Mouse (Mus musculus): ENCODE data around the gene Mob1a. TPM values are rescaled to one million over a fixed set of nuclear protein-coding genes. Genes with fewer than 3 reads are reported as not detected.
"Not testable (repeated sequence)": the region's sequence is repeated elsewhere in the genome, so short reads cannot be mapped to it uniquely, and the experiment has no call there.

Gene Mob1a
- total RNA-seq, 2 experiments from 2014 or later, result 36.6 to 42.8 TPM

DNA sequence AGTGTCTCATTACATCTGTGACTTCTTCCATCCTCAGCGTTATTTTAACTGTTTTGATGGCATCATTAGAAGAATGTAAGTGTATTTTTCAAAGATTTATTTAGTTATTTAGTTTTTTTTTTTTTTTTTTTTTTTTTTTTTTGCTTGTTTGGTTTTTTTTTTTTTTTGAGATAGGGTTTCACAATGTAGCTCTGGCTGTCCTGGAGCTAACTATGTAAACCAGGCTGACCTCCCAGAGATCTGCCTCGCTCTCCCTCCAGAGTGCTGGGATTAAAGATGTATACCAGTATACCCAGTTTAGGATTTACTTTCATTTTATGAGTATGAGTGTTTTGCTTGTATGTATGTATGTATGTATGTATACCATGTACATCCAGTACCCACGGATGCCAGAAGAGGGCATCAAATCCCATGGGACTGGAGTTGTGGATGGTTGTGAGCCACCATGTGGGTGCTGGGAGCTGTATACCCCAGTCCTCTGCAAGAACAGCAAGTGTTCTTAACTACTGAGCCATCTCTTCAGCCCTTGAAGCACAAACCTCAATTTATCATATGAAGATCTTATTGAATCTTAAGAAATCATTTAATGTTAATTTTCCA is 1.9 kb downstream of the Mob1a start:
- DNase-seq (ENCODE audit: low spot score in 2 of 2), result no peak

DNA sequence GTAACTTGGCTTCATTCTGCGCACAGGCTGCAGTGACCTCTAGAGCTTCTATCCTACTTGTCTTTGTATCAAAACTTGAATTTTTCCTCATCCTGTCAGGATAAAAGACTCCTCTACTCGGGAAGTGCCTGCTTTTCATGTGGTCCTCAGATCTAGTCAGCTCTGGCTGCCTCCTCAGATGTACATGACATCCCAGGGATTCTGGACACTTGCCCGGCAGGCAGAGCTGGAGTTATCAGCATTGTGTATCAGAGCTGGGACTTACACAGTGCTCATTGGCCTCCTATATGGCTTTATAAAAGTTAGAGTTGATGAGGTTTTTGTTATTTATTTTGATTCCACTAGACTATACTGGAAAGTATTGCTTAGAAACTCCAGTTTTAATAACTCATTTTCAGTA is 15.6 kb downstream of the Mob1a start:
- DNase-seq (ENCODE audit: low spot score in 2 of 2), result no peak

DNA sequence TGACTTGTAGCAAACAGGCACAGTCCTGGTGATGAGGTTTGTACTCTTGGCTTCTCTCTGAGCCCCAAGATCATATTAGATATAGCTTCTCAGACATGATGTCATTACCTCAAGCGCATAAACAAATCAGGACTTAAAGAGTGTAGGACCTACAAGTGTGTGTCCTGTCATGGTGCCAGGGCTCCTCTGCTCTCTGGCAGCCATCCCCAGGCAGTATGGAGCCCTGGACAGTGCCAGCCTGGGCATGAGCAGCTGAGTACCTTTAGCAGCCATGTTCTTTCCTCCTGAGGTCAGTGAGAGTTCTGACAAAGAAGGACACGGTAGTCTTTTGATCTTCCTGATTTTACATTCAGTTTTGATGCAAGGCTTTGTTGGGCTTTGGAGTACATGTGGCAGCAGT is 17.1 kb downstream of the Mob1a start:
- no peak for DNase-seq (ENCODE audit: low spot score in 2 of 2)

DNA sequence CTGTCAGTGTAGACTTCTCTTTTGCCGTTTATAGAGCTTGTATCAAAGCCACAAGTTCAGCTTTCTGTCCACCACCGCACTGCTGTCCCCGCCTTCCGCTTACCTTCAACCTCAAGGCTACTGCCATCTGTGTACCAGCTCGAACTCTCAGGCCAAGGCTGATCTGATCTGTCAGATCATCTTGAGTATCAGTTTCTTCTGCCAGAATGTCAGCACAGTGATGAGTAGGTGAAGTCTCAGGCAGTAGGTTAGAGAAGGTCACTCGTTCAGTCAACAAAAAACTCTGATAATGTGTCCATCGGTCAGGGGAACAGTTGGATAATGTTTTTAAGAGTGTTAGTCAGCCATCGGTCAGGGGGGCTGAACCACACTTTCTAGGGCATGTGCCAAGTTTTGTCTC is 19.5 kb downstream of the Mob1a start:
- DNase-seq (ENCODE audit: low spot score in 2 of 2), result not testable (repeated sequence)

DNA sequence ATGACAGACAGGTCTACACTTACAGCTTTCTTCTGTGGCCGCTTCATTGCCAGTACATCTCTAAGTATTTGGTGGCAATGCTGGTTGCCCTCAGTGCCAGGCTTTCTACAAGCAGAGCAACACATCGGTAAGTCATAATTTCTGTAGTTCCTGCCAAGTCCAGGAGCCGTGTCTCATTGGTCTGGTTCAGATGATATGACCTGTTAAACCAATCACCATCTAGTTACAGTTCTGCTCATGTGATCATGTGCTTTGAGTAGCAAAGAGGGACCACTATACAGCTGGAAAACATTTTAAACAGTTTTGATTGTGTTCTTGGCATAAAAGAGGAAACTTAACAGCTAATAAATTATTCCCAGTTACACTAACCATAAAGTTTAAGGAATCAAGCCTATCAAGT is 22.1 kb downstream of the Mob1a start:
- no peak for DNase-seq (ENCODE audit: low spot score in 2 of 2)

DNA sequence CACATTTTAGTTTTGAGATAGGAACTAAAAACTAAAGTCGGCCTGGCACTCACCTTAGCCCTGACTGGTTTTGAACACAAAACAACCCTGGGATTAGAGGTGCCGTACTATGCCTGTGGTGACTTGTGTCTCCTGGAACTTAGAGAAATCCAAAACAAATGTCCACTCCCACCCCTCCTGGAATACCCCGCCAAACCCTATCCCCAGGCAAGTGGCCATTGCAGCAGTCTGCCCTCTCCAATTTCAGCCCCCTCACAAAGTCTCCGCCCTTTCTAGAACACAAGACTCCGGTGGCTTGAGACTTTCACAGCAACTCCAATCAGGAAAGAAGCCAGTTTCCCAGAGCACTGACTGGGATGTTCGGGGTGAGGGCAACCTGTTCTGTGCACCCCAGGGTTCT is 23.1 kb downstream of the Mob1a start, which contains the start of gene Bola3:
Gene Bola3, plus strand, starts transcription at position 275 of the 400 bp plus-strand sequence.
- DNase-seq (ENCODE audit: low spot score in 2 of 2), result no peak

DNA sequence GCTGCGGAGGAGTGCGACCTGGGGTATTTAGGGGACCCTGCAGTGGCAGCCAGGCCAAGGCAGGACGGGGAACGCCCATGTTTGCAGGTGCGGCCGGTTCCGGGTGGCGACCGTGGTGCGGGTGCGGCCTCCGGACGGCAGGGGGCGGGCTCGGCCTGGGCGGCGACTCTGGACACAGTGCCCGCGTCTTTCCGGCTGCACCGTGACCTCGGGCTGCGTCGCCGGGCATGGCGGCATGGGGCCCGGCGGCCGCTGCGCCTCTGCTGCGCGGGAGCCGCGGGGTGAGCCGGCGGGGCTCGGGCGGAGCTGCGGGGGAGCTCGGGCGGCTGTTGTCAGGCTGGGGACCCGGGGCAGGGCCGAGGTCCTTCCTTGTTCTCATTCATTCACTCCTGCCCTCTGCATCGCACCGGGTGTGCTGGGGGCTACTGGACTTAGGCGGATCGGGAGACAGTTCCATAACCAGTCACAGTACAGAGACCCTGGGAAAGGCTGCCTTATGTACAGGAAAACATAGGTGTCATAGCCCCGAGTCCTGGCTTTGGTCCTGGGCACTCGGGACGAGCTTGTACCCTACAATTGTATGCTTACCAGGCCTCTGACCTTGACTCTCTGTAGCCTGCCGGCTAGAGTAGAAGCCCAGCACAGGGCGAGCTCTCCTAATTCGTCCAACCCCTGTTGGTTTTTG is 23.6 kb downstream of the Mob1a start:
- DNase-seq (ENCODE audit: low spot score in 2 of 2), result peak; percentile 89

DNA sequence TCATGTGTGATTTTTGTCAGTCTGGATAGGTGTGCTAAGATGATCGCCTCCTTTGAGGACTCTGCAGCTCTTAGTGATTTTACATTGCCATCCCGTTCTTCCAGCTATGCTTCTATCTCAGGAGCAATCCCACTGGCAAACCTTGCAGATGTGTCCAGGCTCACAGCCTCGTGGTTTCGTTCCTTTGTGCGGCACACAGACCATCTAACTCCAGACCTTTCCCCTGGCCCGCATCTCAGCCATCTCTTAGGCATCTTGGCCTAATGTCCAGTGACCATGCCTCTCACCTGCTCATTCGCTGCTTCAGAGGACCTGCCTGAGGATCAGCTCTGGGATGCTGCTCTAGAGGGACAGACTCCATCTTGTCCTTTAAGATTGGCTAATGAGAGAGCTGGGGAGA is 24.4 kb downstream of the Mob1a start:
- no peak for DNase-seq (ENCODE audit: low spot score in 2 of 2)

DNA sequence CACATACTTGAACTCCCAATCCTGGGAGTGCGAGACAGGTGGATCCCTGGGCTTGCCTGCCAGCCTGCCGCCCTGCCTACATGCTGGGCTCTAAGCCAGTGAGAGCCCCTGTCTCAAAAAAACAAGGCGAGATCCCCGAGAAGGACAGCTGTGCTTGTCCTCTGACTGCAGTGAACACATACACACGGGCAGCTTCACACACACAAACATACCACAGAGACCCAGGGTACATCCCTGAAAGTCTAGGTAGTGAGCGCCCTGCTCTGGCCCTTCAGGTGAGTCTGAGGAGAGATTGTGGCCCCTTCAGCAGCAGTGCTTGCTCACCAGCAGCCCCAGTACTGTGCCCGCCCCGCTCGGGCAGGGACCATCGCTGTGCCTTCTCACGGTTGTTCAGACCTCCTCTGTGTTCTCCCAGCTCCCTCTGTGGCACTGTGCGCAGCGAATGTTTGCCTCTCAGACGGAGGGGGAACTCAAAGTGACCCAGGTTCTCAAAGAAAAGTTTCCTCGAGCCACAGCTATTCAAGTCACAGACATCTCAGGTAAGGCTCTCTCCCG is 25.1 kb downstream of the Mob1a start:
- no peak for DNase-seq (ENCODE audit: low spot score in 2 of 2)

DNA sequence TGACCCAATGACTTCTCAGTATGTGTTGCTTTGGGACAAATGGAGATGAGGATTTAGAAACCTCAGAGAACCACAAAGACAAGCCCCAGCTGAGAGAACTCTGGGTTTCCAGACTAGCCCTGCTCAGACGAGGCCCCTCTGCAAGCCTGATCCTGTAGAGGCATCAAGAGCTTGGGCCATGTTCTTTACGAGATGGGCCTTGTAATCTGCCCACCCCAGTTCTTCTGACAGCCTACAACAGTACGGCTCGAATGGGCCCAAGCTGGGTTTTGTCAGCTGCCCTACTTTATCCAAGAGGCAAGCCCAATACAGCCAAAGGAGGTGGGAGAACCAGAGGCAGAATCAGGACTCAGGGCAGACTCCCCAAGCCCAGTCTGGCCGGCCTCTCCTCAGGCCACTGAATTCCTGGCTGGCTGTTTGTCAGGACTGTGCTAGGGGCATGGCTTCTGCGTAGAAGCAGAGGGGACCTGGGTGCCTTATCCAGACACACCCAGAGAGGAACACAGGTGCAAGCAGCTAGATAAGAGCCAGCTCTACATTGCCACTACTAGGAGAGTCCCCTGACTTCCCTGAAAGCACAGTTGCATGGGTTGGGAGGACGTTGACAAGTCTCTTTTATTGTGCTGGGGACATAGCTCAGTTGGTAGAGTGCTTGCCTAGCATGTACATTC is 25.8 kb downstream of the Mob1a start:
- DNase-seq (ENCODE audit: low spot score in 2 of 2), result no peak

DNA sequence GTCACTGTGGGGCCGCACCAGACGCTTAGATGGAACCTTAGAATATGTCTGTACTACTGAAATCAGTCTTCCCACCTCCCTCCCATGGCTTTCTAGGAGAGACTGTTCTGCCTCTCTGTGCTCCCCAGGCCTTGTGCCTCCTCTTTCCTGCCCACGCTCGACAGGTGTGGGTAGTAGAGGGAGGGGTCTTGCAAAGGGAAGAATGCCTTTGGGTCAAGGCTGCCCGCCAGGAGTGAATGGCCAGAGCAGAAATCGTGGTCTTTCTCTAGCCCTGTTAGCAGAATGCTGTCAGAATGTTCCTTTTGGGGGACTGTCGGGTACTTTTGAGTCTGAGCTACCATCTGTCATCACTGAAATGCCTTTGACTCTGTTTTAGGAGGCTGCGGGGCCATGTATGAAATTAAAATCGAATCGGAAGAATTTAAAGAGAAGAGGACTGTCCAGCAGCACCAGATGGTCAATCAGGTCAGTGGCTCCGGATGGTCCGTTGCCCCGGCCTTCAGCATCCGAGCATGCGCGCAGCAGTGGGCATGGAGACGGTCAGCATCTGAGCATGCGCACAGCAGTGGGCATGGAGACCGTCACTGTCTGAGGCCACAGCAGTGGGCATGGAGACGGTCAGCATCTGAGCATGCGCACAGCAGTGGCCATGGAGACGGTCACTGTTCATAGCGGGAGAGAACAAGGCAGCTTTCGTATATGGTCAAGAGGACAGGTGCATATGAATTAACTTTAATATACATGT is 27.0 kb downstream of the Mob1a start:
- DNase-seq (ENCODE audit: low spot score in 2 of 2), result no peak

DNA sequence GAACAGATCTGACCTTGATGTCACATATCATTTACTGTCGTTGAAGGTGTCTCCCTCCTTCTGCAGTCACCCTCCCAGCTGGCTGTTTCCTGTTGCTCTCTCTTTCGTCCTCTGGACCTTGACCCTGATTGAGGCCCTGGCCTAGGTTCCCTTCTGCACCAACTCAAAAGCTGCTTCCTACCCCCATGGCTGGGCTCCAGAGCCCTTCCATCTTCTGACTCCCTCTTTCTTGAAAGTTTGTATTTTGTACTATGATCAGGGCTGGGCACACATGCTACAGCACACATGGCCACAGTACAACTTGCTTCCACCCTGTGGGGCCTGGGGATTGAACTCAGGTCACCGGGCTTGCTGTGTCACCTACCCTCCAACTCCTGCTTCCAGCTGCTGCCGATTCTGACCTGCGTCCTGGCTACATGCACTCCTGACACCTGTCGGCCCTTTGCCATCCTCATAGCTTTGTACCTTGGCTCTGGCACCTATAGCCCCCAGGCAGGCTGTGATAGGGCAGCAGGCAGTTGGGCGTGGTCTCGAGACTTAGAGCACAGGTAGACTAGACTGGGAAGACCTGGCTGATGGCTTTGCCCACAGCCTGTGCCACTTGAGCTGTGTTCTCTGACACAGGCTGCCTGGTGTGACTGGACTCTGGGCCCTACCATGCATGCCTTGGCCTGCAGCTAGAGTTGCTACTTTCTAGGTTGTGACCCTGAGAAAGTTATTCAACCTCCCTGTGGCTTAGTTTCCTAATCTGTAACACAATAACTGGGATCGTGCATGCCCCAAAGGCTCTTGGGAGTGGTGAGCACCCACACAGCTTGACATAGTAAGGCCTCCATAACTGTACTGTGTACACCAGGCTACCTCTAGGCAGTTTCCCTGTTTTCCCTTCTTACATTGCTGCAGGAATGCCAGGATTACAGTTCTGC is 29.3 kb downstream of the Mob1a start:
- DNase-seq (ENCODE audit: low spot score in 2 of 2), result no peak

DNA sequence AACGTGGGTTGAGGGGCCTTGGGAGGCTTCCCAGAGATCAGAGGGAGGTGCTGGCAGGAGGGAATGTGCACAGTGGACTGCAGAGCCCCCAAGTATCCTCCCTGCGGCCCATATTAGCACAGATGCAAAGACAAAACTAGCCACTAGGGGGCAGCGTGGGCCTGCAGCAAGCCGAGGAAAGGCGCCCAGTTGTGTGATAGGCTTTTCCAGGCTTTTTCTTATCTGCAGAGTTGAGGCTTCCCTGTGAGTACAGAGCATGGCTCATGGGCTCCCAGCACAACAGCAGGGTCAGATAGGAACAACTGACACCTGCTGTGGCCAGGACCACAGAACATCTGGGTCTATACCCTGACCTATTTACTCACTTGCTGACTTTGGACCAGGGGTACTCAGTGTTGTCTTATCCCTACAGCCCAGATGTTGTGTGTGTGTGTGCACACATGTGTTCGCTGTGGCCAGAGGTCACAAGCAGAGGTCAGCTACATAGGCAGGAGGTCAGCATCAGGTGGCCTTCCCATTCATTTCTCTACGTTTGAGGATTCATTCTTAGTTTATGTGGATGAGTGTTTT is 30.8 kb downstream of the Mob1a start:
- DNase-seq (ENCODE audit: low spot score in 2 of 2), result peak; percentile 77 to 82

DNA sequence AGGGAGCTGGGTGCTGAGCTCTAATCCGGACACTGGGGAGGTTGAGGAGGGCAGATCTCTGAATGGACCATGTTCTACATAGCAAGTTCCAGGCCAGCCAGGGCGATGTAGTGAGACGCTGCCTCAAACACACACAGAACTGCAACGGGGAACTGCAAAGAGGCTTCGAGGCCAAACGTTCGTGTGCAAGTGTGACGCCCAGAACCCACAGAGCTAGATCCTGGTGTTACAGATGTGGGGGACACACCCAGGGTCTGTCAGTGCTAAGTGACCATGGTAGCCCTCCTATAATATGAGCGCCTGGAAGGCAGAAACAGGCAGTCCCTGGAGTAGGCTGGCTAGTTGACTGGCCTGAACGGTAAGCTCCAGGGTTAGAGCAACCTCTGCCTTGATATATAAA is 31.6 kb downstream of the Mob1a start:
- DNase-seq (ENCODE audit: low spot score in 2 of 2), result no peak

DNA sequence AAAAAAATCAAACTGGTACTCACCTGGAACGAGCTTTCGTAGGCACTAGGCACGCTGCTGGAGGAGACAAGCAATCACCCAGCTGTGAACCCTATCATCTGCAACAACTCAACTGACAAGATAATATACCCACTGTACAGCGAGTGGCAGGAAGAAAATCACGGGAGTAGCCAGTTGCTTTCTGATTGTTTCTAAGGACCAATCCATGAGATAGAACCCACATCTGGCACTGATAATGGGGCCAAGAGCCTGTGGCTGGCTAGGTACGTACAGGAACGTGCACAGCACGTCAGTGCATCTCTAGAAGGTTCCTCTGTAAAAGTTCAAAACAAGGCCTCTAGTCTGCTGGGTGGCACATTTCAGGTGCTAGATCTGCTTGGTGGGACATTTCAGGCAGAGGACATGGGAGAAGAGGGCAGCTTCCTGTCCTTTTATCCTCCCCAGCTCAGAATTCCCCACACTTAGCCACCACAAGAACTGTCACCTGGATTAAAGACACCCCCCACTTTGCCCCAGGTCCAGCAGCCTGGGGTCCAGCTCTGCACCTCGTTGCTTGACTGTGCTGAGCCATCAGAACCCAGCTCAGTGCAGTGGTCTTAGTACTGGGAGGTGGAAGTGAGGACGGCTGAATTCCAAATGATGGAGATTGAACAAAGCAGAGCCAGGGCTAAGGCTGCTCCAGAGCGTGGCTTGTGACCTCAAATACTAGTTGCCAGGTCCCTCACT is 35.9 kb downstream of the Mob1a start:
- DNase-seq (ENCODE audit: low spot score in 2 of 2), result no peak

DNA sequence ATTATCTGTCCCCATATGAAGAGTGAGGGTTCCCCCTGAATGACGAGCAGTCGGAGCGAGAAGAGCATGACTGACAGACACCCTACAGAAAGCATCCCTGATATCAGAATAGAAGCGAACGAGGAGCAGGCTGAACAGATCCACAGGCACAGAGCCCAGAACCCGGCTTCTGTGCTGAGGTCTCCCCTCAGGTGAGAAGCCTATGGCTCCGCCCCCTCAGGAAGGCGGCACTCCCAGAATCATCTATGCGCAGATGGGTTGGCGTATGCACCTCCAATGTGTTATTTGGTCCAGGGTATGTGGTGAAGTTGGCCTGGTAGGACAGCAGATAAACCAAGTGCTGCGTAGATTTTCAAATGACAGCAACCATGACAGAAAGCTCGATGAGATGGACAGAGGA is 37.3 kb downstream of the Mob1a start:
- DNase-seq (ENCODE audit: low spot score in 2 of 2), result no peak

DNA sequence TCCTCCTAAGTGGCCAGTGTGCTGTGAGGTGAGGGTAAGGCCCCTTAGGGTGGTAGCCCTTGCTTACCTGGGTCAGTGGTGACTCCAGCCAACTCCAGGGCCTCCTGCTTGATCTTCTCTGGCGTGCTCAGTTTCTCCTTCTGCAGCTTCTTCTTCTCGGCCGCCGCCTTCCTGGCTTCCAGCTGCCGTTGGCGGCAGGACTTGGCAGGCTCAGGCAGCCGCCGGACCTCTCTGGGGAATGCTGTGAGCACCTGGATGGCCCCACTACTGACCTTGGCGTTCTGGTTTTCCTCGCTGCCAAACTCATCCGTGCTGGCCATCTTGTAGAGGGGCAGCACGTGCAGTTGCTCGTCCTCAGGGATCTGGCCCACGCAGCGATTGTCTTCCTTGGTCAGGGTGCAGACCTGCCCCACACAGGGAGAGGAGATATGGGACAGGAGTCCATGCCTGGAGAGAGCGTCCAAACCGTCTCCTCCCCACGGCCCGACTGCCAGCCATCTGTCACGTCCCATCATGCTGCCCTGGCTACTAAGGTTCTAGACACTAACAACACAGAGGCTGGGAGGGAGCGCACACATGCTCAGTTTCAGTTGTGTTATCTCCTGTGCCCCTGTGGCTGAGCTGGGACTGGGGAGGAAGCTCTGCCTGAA is 44.6 kb downstream of the Mob1a start:
- DNase-seq (ENCODE audit: low spot score in 2 of 2), result no peak

DNA sequence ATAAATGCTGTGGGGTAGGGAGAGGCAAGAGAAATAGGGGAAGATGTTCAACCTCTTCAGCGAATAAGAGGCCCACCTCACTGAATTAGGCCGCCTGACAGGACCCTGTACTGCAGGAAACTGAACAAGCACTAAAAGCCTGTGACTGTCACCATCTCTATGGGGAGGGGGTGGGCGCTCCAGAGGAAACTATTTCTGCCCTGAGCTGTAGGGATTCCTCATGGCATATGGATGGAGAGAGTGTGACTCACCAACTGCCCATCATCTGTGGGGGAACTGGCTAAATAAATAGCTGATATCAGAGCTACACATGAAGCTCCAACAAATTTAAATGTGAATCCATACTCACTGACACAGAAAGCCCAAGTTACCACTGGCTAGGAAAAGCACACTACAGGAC is 45.5 kb downstream of the Mob1a start:
- DNase-seq (ENCODE audit: low spot score in 2 of 2), result no peak

DNA sequence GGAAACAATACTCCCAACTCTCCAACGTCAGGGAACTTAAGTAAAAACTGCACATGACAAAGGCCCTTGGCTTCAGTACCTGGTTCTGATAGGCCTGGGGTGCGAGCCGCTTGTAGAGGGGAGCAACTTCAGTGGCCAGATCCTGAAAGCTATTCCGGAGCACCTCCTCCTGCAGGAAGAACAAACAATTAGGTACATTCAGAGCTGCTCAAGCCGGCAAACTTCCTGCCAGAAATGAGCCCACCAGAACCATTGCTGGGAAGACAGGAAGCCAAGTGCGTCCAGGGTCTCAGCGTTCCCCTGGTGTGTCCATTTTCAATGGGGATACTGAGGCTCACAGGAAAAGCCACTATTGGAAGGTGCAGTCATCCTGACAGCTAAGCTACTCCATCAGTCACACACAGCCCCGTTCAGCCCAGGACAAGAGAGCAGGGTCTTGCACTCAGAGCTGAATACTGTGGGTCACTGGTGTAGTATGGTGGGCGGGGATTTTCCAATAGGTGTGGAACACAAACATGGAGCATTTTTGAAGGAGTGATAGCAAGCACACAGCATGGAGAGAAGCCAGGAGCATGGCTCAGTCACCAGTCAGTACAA is 48.0 kb downstream of the Mob1a start:
- no peak for DNase-seq (ENCODE audit: low spot score in 2 of 2)
